Mouse (Mus musculus) layer of hippocampus, adult 11-12 months (tissue): ENCODE measurements around the gene Nol8.

Experiments
- DNase-seq: peaks from one replicate; pipeline ENCODE4 v3.0.0; 2022; ENCODE audit warnings: low spot score

Nol8 gene

GRCm38 (mm10) chr13:49684266-49684665 is 31.4 kb downstream of the Nol8 start:
- DNase-seq, result peak; percentile 18

- DNase-seq, result peak; percentile 39
Measured at GRCm38 (mm10) chr13:49691056-49691455, 38.2 kb downstream of the Nol8 start.

- DNase-seq, result no peak
Measured at GRCm38 (mm10) chr13:49703216-49703779, 50.4 kb downstream of the Nol8 start.

GRCm38 (mm10) chr13:49706032-49706690 is 53.3 kb downstream of the Nol8 start:
- no peak for DNase-seq

DNA sequence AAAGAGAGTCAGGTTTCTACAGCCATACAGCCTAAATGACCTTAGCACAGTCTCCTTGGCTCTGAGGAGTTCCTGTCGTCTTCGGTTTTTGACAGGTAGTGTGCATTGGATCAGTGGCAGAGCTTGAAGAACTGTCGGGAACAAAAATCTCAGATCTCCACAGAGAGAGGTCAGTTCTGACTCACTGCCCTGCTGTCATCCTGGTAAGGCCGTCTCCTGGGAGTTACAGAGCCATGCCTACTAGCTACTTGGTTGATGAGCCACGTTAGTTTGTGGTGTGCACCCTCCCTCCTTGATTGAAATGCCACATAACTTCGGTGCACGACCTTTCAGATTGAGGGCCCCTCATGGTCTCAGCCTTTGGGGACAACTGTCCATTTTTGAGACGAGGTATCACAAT is 55.4 kb downstream of the Nol8 start:
- no peak for DNase-seq

DNA sequence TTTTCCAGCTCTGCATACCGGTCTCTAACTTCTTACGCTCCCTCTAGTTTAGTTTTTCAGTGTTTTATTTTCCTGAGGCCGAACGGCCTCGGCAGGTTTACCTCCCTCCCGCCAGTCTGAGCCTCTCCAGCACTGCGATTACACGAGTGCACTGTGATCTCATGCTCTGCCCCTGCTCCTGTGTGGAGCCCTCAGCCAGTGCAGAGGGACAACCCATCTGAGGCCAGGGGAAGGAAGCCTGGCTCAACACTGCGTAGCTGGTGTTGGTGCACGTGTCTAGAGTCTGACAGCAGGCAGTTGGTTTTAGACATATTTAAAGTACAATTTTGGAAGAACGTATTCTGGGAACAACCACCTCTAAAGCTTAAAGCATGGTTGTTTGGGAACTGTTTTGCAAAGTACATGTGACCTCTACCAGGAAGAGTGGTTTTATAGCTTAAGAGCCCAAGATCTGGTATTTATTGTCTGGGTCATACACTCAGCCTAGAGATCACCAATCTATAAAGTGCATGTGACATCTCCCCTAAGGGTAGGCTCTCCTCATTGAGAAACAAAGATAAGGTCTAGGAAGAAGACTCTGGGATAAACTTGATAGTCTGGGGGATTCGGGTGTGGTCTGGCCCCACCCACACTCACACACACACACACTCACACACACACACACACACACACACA is 59.3 kb downstream of the Nol8 start:
- DNase-seq, result no peak

DNA sequence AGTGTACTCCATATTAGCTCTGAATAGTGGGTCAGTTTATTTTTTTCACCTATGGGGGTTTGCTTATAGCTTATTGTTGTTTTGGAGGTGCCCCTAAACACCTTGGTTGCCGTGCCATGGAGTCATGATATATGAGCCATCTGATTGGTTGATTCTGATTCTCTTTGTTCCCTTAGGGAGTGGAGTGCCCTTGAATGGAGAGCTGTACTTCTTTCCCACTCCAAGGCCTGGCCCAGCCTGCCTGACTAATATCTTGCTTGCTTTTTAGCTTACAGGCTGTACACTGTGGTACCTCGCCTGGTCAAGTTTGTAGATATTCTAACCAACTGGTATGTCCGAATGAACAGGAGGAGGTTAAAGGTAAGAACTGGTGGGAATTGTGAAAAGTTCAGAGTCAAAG is 66.4 kb downstream of the Nol8 start:
- DNase-seq, result no peak
